Mouse (Mus musculus) heart, embryonic 16.5 days (tissue): Measurements from ENCODE around the gene Morc1. TPM values are rescaled to one million over a fixed set of nuclear protein-coding genes. Genes with fewer than 3 reads are reported as not detected.

Source experiments
- ATAC-seq: fragments of 200-750 bp; cut with Nextera tagmentation; replicated peaks from 2 replicates; pipeline ENCODE4 v1.8.0; 2017; ENCODE audit warnings: moderate number of reproducible peaks; ENCODE audit not compliant: insufficient read depth, low FRiP score; ENCODE audit errors: extremely low read depth
- H3K27ac ChIP-seq: fragments of 300-500 bp; sonication (generic); 2 replicates; pipeline ENCODE4 v1.5.1; 2014; ENCODE audit warnings: mild to moderate bottlenecking, low read length, control low read depth, moderate library complexity
- H3K27me3 ChIP-seq: fragments of 300-500 bp; sonication (generic); 2 replicates; pipeline ENCODE4 v1.6.1; 2014; ENCODE audit warnings: low read length, mixed read lengths; ENCODE audit not compliant: control insufficient read depth, insufficient read depth
- H3K36me3 ChIP-seq: fragments of 300-500 bp; sonication (generic); 2 replicates; pipeline ENCODE4 v1.6.1; 2014; ENCODE audit not compliant: control insufficient read depth, insufficient read depth
- H3K4me1 ChIP-seq: fragments of 300-500 bp; sonication (generic); 2 replicates; pipeline ENCODE4 v1.6.1; 2014; ENCODE audit warnings: low read length, mixed read lengths; ENCODE audit not compliant: control insufficient read depth, insufficient read depth
- H3K4me2 ChIP-seq: fragments of 300-500 bp; sonication (generic); 2 replicates; pipeline ENCODE4 v1.6.1; 2014; ENCODE audit warnings: low read depth, mild to moderate bottlenecking, control low read depth, low read length
- H3K4me3 ChIP-seq: fragments of 300-500 bp; sonication (generic); 2 replicates; pipeline ENCODE4 v1.5.1; 2014; ENCODE audit warnings: mild to moderate bottlenecking, control low read depth, low read length
- H3K9ac ChIP-seq: fragments of 300-500 bp; sonication (generic); 2 replicates; pipeline ENCODE4 v1.6.1; 2014; ENCODE audit warnings: low read length, control low read depth
- H3K9me3 ChIP-seq: fragments of 300-500 bp; sonication (generic); replicated peaks from 2 replicates; pipeline ENCODE4 v1.6.1; 2016; ENCODE audit warnings: low read length; ENCODE audit not compliant: control insufficient read depth
- WGBS: fragments of 180-500 bp; shearing (Covaris S2); extraction: QIAGEN DNeasy Blood & Tissue Kit; methylation state at CpG from one replicate; pipeline ENCODE4 v1.1.7; 2014; 5-methylcytosine and 5-hydroxymethylcytosine counted together
- polyA plus RNA-seq: library from polyadenylated mRNA; unstranded; fragments of >200 nt; fragmentation: Nextera tagmentation; extraction: Ambion mirVana; gene quantifications from 2 replicates; pipeline ENCODE4 v1.2.1, GENCODE M21; 2015

The Morc1 gene
- polyA plus RNA-seq, 1 experiment from 2014 or later, result 0.46 TPM

GRCm38 (mm10) chr16:48608224-48608623 lies 177.2 kb downstream of the Morc1 start:
- 84% methylated on average over 3 of the region's 3 CpGs for WGBS
- Histone ChIP-seq H3K27me3 (no peaks in the 10 kb centered on the region), H3K36me3 (no peaks in the 10 kb centered on the region), H3K4me2 (no peak overlapping the region), H3K27ac (no peak overlapping the region), H3K4me3 (no peak overlapping the region), H3K4me1 (no peaks in the 10 kb centered on the region), H3K9ac (no peak overlapping the region), H3K9me3 (no peaks in the 10 kb centered on the region)
- ATAC-seq, result no peak

- 53% methylated on average over 1 of the region's 1 CpGs for WGBS
- Histone ChIP-seq H3K9me3 (no peaks in the 10 kb centered on the region), H3K4me1 (no peaks in the 10 kb centered on the region), H3K9ac (no peak overlapping the region), H3K27me3 (no peaks in the 10 kb centered on the region), H3K4me3 (no peak overlapping the region), H3K4me2 (no peak overlapping the region), H3K27ac (no peak overlapping the region), H3K36me3 (no peaks in the 10 kb centered on the region)
- ATAC-seq, result no peak
Observed at GRCm38 (mm10) chr16:48610866-48611265, 179.8 kb downstream of the Morc1 start.

GRCm38 (mm10) chr16:48611436-48611835 lies 180.4 kb downstream of the Morc1 start:
- WGBS, result 87% methylated on average over 2 of the region's 2 CpGs
- Histone ChIP-seq H3K27ac (no peak overlapping the region), H3K4me1 (no peaks in the 10 kb centered on the region), H3K4me2 (no peak overlapping the region), H3K9ac (no peak overlapping the region), H3K27me3 (no peaks in the 10 kb centered on the region), H3K4me3 (no peak overlapping the region), H3K9me3 (no peaks in the 10 kb centered on the region), H3K36me3 (no peaks in the 10 kb centered on the region)
- no peak for ATAC-seq

- Histone ChIP-seq H3K27me3 (no peaks in the 10 kb centered on the region), H3K36me3 (no peaks in the 10 kb centered on the region), H3K4me2 (no peak overlapping the region), H3K4me1 (no peaks in the 10 kb centered on the region), H3K9ac (no peak overlapping the region), H3K27ac (no peak overlapping the region), H3K9me3 (no peaks in the 10 kb centered on the region), H3K4me3 (no peak overlapping the region)
- ATAC-seq, result no peak
- 54% methylated on average over 1 of the region's 1 CpGs for WGBS
Observed at GRCm38 (mm10) chr16:48613783-48614182, 182.7 kb downstream of the Morc1 start.

GRCm38 (mm10) chr16:48620510-48620909 lies 189.5 kb downstream of the Morc1 start:
- 54% methylated on average over 8 of the region's 8 CpGs for WGBS
- Histone ChIP-seq H3K4me3 (no peak overlapping the region), H3K4me2 (no peak overlapping the region), H3K9me3 (no peaks in the 10 kb centered on the region), H3K36me3 (no peaks in the 10 kb centered on the region), H3K4me1 (no peaks in the 10 kb centered on the region), H3K27me3 (no peaks in the 10 kb centered on the region), H3K9ac (no peak overlapping the region), H3K27ac (no peak overlapping the region)
- no peak for ATAC-seq

GRCm38 (mm10) chr16:48621019-48621418 lies 190.0 kb downstream of the Morc1 start:
- H3K9me3 ChIP-seq, result no peaks in the 10 kb centered on the region
- H3K4me1 ChIP-seq, result no peaks in the 10 kb centered on the region
- no peak for ATAC-seq
- no peaks in the 10 kb centered on the region for H3K36me3 ChIP-seq
- H3K27ac ChIP-seq, result no peak overlapping the region
- H3K9ac ChIP-seq, result no peak overlapping the region
- H3K4me2 ChIP-seq, result no peak overlapping the region
- no peaks in the 10 kb centered on the region for H3K27me3 ChIP-seq
- no peak overlapping the region for H3K4me3 ChIP-seq
- WGBS, result 32% methylated on average over 2 of the region's 2 CpGs

- Histone ChIP-seq H3K9ac (no peak overlapping the region), H3K27me3 (no peaks in the 10 kb centered on the region), H3K36me3 (no peaks in the 10 kb centered on the region), H3K4me3 (no peak overlapping the region), H3K27ac (no peak overlapping the region), H3K4me2 (no peak overlapping the region), H3K4me1 (no peaks in the 10 kb centered on the region), H3K9me3 (no peaks in the 10 kb centered on the region)
- ATAC-seq, result no peak
- 81% methylated on average over 1 of the region's 1 CpGs for WGBS
Observed at GRCm38 (mm10) chr16:48623447-48623846, 192.4 kb downstream of the Morc1 start.

GRCm38 (mm10) chr16:48626186-48626585 lies 195.1 kb downstream of the Morc1 start:
- WGBS, result 64% methylated on average over 3 of the region's 3 CpGs
- H3K4me1 ChIP-seq, result no peaks in the 10 kb centered on the region
- H3K9ac ChIP-seq, result no peak overlapping the region
- ATAC-seq, result no peak
- no peak overlapping the region for H3K4me2 ChIP-seq
- no peak overlapping the region for H3K27ac ChIP-seq
- no peak overlapping the region for H3K4me3 ChIP-seq
- H3K36me3 ChIP-seq, result no peaks in the 10 kb centered on the region
- no peaks in the 10 kb centered on the region for H3K9me3 ChIP-seq
- no peaks in the 10 kb centered on the region for H3K27me3 ChIP-seq

- Histone ChIP-seq H3K4me2 (no peak overlapping the region), H3K36me3 (no peaks in the 10 kb centered on the region), H3K9me3 (no peaks in the 10 kb centered on the region), H3K4me1 (no peaks in the 10 kb centered on the region), H3K9ac (no peak overlapping the region), H3K27me3 (no peaks in the 10 kb centered on the region), H3K4me3 (no peak overlapping the region), H3K27ac (no peak overlapping the region)
- 85% methylated on average over 3 of the region's 3 CpGs for WGBS
- ATAC-seq, result no peak
Observed at GRCm38 (mm10) chr16:48627296-48627695, 196.3 kb downstream of the Morc1 start.

- Histone ChIP-seq H3K9ac (no peak overlapping the region), H3K4me1 (no peaks in the 10 kb centered on the region), H3K9me3 (no peaks in the 10 kb centered on the region), H3K27me3 (no peaks in the 10 kb centered on the region), H3K27ac (no peak overlapping the region), H3K4me2 (no peak overlapping the region), H3K4me3 (no peak overlapping the region), H3K36me3 (no peaks in the 10 kb centered on the region)
- 83% methylated on average over 5 of the region's 5 CpGs for WGBS
- no peak for ATAC-seq
Observed at GRCm38 (mm10) chr16:48629710-48630109, 198.7 kb downstream of the Morc1 start.
